Mouse (Mus musculus) A20 (cell line): Measurements from ENCODE around the gene Gm30083.

ENCODE experiments used
- DNase-seq: peaks from one replicate; pipeline ENCODE4 v3.0.0-alpha.2; 2011; ENCODE audit warnings: low read depth, low spot score

Gene Gm30083

GRCm38 (mm10) chr14:34015063-34015462, at the start of gene Gm30083:
Gene Gm30083, minus strand, starts transcription at chr14:34015182.
- DNase-seq = no peak

DNA sequence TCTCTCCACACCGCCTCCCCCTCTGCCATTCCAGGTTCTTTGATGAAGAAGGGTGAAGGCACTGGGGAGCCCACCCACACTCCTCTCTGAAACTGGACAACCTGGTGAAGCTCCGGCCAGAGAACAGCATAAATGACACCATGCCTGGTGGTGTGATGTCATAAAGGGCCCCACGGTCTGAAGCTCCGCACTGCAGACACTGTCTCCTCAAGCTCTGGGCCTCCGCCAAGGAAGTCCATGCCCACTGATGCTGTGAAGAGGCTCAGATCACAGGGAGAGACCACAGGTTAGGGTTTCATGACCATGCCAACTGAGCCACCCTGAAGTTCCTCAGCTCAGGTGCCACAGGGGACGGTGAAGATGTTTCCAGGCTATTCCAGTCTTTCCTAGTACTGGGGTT, 37.5 kb upstream of the Gm30083 start, which contains the start of gene Antxrl:
TSS of gene Antxrl (plus strand) at position 192 of the 400 bp plus-strand sequence.
- no peak for DNase-seq

GRCm38 (mm10) chr14:34050101-34050779, 35.3 kb upstream of the Gm30083 start:
- DNase-seq = no peak

DNA sequence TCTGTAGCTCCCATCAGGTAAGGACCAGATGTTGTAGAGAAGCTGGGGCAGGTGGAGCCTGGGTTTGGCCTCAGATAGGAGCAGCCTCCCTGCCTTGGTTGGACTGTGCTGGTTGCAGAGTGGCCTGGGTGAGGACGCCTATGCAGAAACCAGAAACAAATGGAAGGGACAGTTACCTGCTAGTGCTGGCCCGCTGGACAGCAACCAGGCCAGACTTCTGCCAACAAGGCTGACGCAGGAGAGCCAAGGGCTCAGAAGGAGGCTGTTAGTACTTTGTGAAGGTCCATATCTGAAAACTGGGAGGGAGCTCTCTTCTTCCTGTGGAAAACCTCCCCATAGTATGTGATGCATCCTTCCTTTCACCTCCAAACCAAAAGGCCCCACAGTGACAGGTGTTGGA, 28.4 kb upstream of the Gm30083 start:
- DNase-seq = no peak

DNA sequence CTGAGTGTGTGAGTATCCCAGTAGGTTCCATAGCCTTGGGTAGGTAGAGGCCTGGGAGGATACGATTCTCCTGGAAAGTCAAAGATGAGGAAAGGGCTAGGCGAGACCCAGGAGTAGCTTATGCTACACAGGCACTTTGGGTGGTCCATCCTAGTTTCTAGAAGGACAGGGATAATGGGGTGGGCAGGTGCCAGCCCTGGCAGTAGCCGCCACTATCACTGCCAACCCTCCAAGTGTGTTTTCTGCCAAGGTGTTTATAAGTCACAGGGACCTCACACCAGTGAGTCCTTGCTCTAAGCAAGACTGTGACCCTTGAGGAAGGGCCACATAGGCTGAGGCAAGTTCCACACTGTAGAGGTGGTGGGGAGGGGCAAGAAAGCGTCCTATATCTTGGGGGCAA, 26.3 kb upstream of the Gm30083 start:
- no peak for DNase-seq

DNA sequence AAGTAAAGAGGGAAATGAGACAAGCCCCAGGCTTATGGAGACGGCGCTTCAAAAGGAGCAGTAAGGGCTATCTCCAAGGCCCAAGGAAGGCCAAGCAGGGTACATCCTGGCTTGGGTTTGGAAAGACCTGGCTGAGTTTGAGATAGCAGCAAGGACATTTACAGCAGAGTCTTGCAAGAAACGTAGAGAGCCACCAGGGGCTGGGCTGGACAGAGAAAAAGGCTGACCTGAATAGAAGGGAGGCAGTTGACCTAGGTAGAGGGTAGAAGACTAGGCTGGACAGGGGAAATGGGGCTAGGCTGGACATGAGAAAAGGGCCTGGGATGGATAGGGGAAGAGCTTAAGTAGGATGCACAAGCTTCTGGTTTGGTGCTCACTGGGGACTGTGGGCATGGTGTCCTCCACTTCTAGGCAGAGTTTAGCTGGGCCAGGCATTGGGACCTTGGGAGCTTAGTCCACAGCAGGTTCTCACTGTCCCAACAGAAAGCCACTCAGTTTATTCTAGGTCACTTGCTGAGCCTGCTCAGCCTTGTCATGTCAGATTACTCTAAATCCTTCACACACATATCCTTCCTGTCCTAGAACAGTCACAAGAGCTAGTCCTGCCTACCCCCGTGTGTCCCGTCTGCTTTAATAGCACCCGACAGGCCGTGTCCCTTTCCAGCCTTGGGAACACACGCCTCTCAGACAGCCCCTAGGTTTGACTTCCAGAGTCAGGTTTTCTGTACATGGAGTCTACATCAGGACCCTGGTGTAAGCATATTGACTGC, 19.0 kb upstream of the Gm30083 start:
- no peak for DNase-seq

DNA sequence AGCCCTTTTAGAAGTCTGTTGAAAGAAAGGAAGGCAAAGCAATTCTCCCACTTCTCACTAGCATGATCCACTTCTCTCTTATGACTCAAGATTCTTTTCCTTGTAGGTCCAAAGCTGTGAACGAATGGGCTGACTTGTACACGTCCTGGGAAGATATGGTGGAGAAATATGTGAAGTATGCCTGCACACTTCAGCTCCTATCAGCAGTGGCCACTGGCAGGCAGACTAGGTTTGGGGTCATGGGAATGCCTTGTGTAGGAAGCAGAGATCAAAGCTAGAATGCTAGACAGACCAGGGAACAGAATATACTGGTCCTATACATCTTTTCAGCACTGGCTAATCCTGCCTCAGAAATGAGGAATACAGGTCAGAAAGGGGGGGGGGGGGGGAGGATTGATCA, 11.7 kb upstream of the Gm30083 start:
- DNase-seq = no peak

GRCm38 (mm10) chr14:34016938-34017337, 2.0 kb upstream of the Gm30083 start:
- no peak for DNase-seq

DNA sequence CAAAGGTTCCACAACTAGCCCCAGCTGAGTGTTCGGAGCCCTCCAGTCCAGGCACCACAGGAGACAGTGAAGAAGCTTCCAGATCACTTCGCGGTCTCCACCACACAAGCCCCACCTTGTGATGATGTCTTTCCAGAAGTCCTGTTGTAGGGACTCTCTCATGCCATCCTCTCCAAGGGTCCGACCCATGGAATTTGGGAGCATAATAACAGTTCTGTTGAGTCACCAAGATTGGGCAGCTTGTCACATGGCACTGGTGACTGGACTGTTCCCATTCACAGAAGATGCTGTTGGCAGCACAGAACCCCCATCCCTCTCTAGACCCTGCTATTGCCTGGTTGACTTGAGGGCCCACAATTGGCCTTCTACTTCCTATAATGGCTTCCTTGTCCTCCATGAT, 1.4 kb upstream of the Gm30083 start, which contains the start of gene Gm5460:
TSS of gene Gm5460 (plus strand) at position 378 of the 400 bp plus-strand sequence.
- DNase-seq = no peak

DNA sequence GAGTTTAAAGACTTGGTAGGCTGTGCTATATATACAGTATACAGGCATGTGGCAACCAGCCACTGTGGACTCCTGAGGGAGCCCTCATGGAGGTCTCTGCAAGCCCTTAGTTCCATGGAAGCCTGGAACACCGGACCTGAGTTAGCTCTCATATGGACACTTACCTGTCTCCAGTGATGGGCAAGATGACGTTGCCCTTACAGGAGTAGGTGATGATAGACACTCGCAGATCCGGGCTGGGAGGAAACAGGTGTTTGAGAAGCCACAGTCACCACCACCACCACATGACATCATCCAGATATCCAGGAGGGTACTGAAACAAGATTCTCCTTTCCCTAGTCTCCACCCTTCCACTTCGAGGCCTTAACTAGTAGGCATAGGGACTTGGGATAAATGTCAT, 12.6 kb downstream of the Gm30083 start:
- DNase-seq = no peak

GRCm38 (mm10) chr14:34001445-34001844, 13.5 kb downstream of the Gm30083 start:
- DNase-seq = no peak

DNA sequence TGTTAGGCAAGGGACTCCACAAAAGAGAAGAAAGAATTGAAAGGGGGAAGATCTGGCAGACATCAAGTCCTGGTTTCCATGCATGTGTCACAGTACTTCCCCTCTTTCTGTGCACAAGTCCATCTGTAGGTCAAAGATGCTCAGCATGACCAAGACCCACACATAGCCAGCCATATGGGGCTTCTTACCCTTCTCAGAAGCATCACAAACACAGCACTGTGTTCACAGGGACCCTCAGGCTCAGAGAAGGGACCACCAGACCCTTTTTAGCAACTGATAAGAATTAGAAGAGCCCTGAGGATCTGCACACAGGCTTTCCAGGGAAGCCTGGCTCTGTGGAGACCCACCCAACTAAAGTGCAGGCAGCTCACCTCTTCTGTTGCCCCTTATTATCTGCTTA, 14.9 kb downstream of the Gm30083 start:
- no peak for DNase-seq

DNA sequence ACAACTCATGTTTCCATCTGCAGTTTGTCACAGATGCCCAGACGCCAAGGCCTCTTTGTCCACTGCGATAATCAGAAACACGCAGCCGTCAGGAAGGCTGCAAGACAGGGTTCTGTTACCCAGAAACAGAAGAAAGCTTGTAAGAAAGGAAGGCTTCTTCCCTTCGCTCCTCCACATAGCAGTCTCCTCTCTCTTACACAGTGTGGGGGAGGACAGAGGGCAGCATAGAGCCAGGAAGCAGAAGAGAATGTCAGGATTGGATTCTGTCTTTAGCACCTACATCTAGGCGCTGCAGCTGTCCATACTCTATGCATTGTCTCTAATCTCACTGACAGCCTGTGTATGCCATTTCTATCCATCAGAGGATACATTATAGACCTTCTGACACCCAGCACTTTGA, 17.6 kb downstream of the Gm30083 start:
- DNase-seq = no peak

GRCm38 (mm10) chr14:33993521-33994289, 21.3 kb downstream of the Gm30083 start:
- DNase-seq = no peak

DNA sequence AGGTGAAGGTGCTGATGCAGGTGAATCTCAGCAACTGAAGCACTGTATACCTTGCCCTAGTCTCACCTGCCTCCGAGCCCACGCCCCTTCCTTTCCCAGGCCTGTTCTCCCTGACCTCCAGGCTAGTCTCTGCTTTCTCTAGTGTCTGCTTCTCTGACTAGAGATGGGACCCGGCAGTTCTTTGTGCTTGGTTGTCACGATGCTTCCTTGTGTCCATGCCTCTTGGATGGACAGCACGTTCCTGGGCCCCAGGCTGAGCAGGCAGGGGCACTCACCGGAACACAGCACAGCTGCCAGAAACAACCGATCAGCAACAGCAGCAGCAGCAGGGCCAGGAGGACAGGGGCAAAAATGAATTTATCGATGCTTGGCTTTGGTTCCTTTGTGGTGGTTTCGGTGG, 21.9 kb downstream of the Gm30083 start:
- no peak for DNase-seq

DNA sequence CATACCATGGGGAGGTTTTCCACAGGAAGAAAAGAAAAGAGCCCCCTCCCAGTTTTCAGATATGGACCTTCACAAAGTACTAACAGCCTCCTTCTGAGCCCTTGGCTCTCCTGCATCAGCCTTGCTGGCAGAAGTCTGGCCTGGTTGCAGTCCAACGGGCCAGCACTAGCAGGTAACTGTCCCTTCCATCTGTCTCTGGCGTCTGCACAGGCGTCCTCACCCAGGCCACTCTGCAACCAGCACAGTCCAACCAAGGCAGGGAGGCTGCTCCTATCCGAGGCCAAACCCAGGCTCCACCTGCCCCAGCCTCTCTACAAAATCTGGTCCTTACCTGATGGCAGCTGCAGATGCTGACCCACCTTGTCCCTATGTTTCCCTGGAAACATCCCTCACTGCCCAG, 23.0 kb downstream of the Gm30083 start:
- DNase-seq = no peak

DNA sequence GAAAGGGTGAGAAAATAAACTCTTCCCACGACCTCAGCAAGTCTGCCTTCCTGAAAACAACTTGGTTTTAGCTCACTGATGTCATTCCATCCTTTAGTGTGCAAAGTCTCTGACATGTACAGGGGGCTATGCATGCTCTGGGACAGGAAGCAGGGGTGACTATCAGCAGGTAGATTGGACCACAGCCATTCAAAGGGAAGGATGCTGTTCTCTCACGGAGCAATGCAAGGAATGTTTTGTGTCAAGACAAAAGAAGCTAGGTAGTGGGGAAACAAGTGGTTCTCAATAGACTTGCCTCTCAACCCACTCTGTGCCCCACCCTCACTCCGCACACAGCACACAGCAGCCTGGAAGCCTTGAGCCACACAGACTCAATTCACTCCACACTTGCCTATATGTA, 25.8 kb downstream of the Gm30083 start:
- no peak for DNase-seq

DNA sequence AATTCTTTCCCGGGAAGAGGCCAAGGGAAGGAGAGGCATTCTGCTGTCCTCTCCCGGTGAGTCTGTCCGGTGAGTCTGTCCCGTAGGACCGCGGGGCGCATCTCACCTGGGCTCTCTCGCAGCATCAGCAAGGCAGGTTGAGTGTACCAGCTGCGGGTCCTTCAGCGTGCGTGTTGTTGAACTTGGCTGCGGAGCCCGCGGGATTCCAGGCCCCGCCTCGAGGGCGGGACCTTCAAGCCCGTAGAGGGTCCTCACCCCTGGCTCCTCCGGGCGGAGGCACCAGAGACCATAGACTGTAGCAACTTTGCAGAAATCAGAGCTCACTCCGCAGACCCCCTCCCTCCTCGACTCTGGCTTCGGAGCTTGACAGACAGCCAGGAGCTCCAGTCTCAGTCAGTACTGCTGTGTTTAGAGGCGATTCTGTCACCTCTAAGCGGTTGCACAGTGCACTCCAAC, 36.4 kb downstream of the Gm30083 start, which contains the start of gene Zfp488:
TSS of gene Zfp488 (minus strand) at position 161 of the 456 bp plus-strand sequence.
- DNase-seq = no peak

DNA sequence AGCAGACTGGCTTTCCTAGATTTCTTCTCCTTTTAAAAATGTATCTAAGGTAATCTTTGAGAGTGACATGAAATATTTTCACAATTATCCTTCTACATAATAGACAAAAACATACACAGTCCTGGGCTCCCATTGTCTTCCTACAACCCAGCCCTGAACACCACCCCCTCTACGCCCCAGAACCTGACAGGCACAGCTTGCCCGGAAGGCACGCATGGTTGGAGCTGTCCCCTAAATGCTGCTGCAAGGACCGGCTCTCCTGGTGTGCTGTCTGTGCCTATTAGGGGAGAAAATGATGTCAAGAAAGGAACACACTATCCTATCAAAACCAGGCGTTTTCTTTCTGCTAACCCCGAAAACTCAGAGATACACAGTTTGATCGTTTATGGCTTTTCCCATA, 37.2 kb downstream of the Gm30083 start:
- no peak for DNase-seq

- DNase-seq = no peak
Observed at GRCm38 (mm10) chr14:33974752-33975151, 40.2 kb downstream of the Gm30083 start.

DNA sequence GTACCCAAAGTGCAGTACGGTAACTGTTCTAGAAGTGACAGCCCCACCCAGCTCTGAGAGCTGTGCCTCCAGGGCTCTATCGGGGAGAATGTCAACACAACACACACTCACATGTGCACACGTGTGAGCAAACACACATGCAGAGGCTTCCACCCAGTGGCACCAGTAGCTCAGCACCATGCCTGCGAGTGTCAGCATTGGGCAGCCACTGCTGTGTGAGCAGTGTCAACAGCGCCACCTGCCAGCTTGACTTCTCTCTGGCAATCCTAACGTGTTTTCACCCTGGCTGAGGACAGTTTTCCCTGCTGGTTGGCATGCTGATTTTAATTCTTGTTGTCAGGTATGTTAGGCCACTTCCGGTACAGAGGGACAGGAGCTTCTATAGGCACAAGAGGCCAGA, 42.3 kb downstream of the Gm30083 start:
- DNase-seq = peak; percentile 25

- DNase-seq = peak; percentile 23
Observed at GRCm38 (mm10) chr14:33965675-33966074, 49.3 kb downstream of the Gm30083 start.
